Mouse (Mus musculus): Measurements from ENCODE around the gene Ifrd1. TPM values are rescaled to one million over a fixed set of nuclear protein-coding genes. Genes with fewer than 3 reads are reported as not detected.

The Ifrd1 gene
- total RNA-seq, 2 experiments from 2014 or later, result 89.3 to 102 TPM

DNA sequence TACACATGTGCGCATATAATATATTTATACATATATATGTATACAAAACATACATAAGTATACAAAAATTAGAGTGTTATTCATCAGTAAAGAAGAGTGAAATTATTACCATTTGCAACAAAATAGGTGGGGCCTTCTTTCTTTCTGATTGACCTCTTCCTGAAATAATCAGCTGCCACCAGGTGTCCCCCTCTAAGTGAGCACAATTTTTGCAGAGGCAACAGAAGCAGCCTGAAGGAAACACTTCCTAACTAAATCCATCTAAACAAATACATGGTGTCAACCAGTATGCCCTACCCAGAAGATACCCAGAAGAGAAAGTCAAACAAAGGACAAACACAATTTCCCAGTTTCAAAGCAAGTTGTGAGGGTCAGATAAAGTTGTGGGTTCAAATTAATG is 78.6 kb downstream of the Ifrd1 start:
- DNase-seq (ENCODE audit: low spot score in 2 of 2), result no peak
- Histone ChIP-seq H3K4me3 (no peak overlapping the region), H3K27ac (no peak overlapping the region)
- TF ChIP-seq CTCF (conservative IDR thresholded peaks at IDR 0.05), result peak; percentile 34

DNA sequence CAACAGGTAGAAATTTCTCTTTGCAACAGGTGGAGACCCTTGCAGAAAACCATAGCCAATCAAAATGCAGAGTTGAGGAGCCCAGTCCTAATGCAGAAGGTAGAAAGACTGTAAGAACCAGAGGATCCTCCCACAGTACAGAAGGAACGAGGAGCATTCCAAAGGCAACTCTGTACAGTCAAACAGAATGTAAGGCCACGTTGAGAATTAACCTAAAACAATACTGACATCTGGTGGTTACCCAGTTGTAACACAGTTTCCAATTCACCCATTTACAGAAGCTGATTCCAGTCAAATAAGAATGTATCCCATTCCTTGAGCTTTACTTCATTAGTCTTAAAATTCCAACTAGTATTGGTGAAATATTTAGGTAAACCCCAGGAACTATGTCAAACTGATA is 83.7 kb downstream of the Ifrd1 start:
- DNase-seq (ENCODE audit: low spot score in 2 of 2), result peak; percentile 17 to 60
- TF ChIP-seq CTCF (conservative IDR thresholded peaks at IDR 0.05), result peak; percentile 93
- no peak overlapping the region for H3K27ac ChIP-seq
- no peak overlapping the region for H3K4me3 ChIP-seq

DNA sequence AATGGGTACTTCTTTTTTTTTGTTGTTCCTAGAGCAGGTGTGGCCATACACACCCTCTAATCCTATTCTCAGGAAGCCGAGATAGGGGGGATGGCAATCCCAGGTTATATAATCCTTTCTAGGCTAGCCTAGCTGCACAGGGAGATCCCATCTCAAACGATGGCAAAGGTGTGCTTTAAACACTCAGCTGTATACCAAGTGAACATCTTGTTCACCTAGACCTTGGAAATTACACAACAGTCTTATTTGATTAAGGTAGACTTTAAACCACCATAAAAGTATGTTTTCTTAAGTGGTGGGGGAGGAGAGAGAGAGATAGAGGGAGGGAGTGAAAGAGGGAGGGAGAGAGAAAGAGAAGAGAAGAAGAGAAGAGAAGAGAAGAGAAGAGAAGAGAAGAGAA is 87.5 kb downstream of the Ifrd1 start:
- Histone ChIP-seq H3K4me3 (no peak overlapping the region), H3K27ac (no peak overlapping the region)
- TF ChIP-seq CTCF (conservative IDR thresholded peaks at IDR 0.05), result no peak
- no peak for DNase-seq (ENCODE audit: low spot score in 2 of 2)

DNA sequence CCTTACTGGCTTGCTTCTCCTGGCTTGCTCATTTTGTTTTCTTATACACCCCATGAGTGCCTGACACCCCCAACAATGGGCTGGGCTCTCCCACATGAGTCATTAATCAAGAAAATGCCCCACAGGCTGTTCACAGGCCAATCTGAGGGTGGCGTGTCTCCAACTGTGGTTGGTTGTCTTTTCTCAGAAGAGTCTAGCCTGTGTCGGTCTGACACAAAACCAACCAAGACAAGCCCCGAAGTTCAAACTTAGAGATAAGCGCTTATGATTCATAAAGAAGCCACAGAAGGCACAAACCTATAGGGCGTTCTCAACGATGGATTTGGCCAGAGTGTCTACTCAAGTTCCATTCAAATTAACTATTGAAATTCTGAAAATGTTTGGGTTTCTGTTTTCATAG is 94.1 kb downstream of the Ifrd1 start:
- Histone ChIP-seq H3K27ac (no peak overlapping the region), H3K4me3 (no peak overlapping the region)
- no peak for DNase-seq (ENCODE audit: low spot score in 2 of 2)
- TF ChIP-seq CTCF (conservative IDR thresholded peaks at IDR 0.05), result no peak

DNA sequence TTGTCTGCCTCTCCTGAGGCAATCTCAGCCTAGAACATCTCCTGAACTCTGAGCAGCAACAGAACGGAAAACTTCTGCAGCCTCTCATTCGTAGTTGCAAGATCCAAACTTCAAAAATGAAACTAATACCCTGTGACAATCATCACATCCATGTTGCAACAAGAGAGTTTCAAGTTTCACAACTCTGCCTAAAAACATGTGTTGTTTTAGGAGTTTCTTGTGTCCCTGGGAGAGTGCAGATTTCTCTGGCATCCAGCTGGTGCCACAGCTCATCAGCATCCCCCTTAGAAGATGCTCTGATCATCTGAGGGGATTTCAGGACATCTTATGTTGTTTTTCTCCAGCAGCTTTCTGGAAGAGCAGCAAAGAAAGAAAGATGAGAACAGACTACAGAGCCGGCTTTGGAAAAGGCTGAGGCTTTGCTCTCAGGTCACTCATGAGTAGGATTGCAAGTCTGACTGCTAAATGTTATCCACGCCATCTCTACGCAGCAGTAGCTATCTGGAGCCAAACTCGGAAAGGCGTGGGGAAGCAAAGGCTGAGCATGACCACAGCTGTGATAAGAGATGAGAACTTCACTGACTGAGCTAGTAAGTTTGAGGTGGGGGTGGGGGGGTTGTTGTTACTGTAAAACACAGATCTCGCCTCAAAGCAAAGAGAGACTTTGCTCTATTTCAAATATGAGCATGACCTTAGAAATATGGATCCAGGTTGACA is 95.8 kb downstream of the Ifrd1 start:
- no peak for TF ChIP-seq CTCF (conservative IDR thresholded peaks at IDR 0.05)
- no peak for DNase-seq (ENCODE audit: low spot score in 2 of 2)
- no peak overlapping the region for H3K4me3 ChIP-seq
- H3K27ac ChIP-seq, result no peak overlapping the region

Small RNA genes within 50 kb of the gene (microRNA-seq; reads per million reads assigned to microRNA genes)
- gene Mir1938, result 0 to 0.92 reads per million in 2 experiments

Other genes starting within 250 kb of the Ifrd1 start
- 10 to 100 TPM; 29.9 to 30.5 TPM for gene Arl4a, start 210.5 kb downstream of the Ifrd1 start, total RNA-seq (2021)
- 1 to 10 TPM; 1.7 to 2.7 TPM for gene Scin, start 114.3 kb downstream of the Ifrd1 start, total RNA-seq (2021)
- under 1 TPM; 0.37 to 0.72 TPM for gene Lsmem1, start 49.0 kb downstream of the Ifrd1 start, total RNA-seq (2021)
- 10 to 100 TPM; 24.2 to 26.5 TPM for gene Zfp277, start 197.4 kb upstream of the Ifrd1 start, total RNA-seq (2021)
- 100 to 1,000 TPM; 253 to 265 TPM for gene Dock4, start 197.4 kb upstream of the Ifrd1 start, total RNA-seq (2021)

Data from layer of hippocampus, adult 2 months (tissue).